Mouse (Mus musculus) liver, postnatal 0 days (tissue): ENCODE measurements around the gene Col6a6. TPM values are rescaled to one million over a fixed set of nuclear protein-coding genes. Genes with fewer than 3 reads are reported as not detected.

ENCODE experiments used
- ATAC-seq: fragments of 200-750 bp; cut with Nextera tagmentation; 2 replicates; pipeline ENCODE4 v1.8.0; 2017; ENCODE audit warnings: mild to moderate bottlenecking, moderate library complexity
- DNase-seq: peaks from one replicate; pipeline ENCODE4 v3.0.0-alpha.2; 2016
- H3K27ac ChIP-seq: fragments of 300-500 bp; sonication (generic); 2 replicates; pipeline ENCODE4 v1.5.1; 2014; ENCODE audit warnings: antibody characterized with exemption, moderate library complexity, mild to moderate bottlenecking, low read depth
- H3K27me3 ChIP-seq: fragments of 300-500 bp; sonication (generic); 2 replicates; pipeline ENCODE4 v1.6.1; 2014; ENCODE audit warnings: low read length, control low read depth, mixed read lengths; ENCODE audit not compliant: insufficient read depth
- H3K36me3 ChIP-seq: fragments of 300-500 bp; sonication (generic); replicated peaks from 2 replicates; pipeline ENCODE4 v1.6.1; 2014; ENCODE audit warnings: mild to moderate bottlenecking, control low read depth, low read length, moderate library complexity, mixed read lengths; ENCODE audit not compliant: insufficient read depth
- H3K4me1 ChIP-seq: fragments of 300-500 bp; sonication (generic); 2 replicates; pipeline ENCODE4 v1.6.1; 2014; ENCODE audit warnings: antibody characterized with exemption, mild to moderate bottlenecking, control low read depth; ENCODE audit not compliant: insufficient read depth
- H3K4me2 ChIP-seq: fragments of 300-500 bp; sonication (generic); 2 replicates; pipeline ENCODE4 v1.6.1; 2014; ENCODE audit warnings: low read depth, mild to moderate bottlenecking, low read length, moderate library complexity, mixed read lengths
- H3K4me3 ChIP-seq: fragments of 300-500 bp; sonication (generic); 2 replicates; pipeline ENCODE4 v1.5.1; 2014; ENCODE audit warnings: low read depth, low read length
- H3K9ac ChIP-seq: fragments of 300-500 bp; sonication (generic); replicated peaks from 2 replicates; pipeline ENCODE4 v1.6.1; 2014; ENCODE audit warnings: mild to moderate bottlenecking, moderate library complexity
- H3K9me3 ChIP-seq: fragments of 300-500 bp; sonication (generic); 2 replicates; pipeline ENCODE4 v1.6.1; 2016; ENCODE audit warnings: mild to moderate bottlenecking, control low read depth, low read length, mixed read lengths
- CTCF ChIP-seq: sonication (generic); IDR thresholded peaks from 2 replicates; pipeline ENCODE4 v1.5.1; 2016; ENCODE audit warnings: antibody characterized with exemption, low read depth
- EP300 ChIP-seq: IDR thresholded peaks from 2 replicates; pipeline ENCODE4 v1.6.1; 2016; ENCODE audit warnings: antibody characterized with exemption, low read depth, mild to moderate bottlenecking
- WGBS: fragments of 180-500 bp; shearing (Covaris S2); extraction: QIAGEN DNeasy Blood & Tissue Kit; methylation state at CpG from one replicate; pipeline ENCODE4 v1.1.7; 2014; ENCODE audit not compliant: insufficient replicate concordance; 5-methylcytosine and 5-hydroxymethylcytosine counted together
- polyA plus RNA-seq: library from polyadenylated mRNA; unstranded; fragments of >200 nt; fragmentation: Nextera tagmentation; extraction: Ambion mirVana; gene quantifications from 2 replicates; pipeline ENCODE4 v1.2.1, GENCODE M21; 2015

The Col6a6 gene
- polyA plus RNA-seq, 1 experiment from 2014 or later = 0.14 TPM

- H3K27me3 ChIP-seq = no peaks in the 10 kb centered on the region
- H3K9ac ChIP-seq = no peak overlapping the region
- no peak for ATAC-seq
- H3K36me3 ChIP-seq = no peaks in the 10 kb centered on the region
- H3K4me1 ChIP-seq = no peaks in the 10 kb centered on the region
- H3K4me3 ChIP-seq = no peak overlapping the region
- no peaks in the 10 kb centered on the region for H3K9me3 ChIP-seq
- no peak overlapping the region for H3K4me2 ChIP-seq
- DNase-seq = no peak
- no peak overlapping the region for H3K27ac ChIP-seq
- peak; percentile 32 for TF ChIP-seq CTCF
- no peak for TF ChIP-seq EP300
- 63% methylated on average over 4 of the region's 4 CpGs for WGBS
Observed at GRCm38 (mm10) chr9:105834799-105835198, 6.8 kb upstream of the Col6a6 start.

DNA sequence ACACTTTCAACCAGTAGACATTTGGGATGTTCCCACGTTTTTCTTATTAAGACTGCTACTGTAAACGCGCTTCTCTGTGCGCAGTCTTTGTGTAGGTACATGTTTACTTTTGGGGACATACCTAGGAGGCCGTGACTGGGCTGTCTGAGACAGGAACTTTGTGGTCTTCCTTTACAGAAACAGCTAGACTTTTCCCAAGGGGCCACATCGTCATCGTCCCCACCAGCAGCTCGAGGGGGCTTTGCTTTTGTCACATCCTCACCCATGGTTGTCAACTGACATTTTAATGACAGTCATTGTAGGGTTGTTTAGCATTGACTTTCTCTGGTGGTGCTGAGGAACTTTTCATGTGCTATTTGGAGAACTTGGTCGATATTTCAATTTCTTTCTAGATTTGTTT is 3.3 kb upstream of the Col6a6 start:
- DNase-seq = no peak
- no peak for ATAC-seq
- H3K4me3 ChIP-seq = no peak overlapping the region
- no peaks in the 10 kb centered on the region for H3K36me3 ChIP-seq
- 65% methylated on average over 9 of the region's 9 CpGs for WGBS
- H3K4me2 ChIP-seq = no peak overlapping the region
- no peak for TF ChIP-seq CTCF
- no peak for TF ChIP-seq EP300
- H3K27me3 ChIP-seq = no peaks in the 10 kb centered on the region
- no peak overlapping the region for H3K9ac ChIP-seq
- H3K9me3 ChIP-seq = no peaks in the 10 kb centered on the region
- H3K4me1 ChIP-seq = no peaks in the 10 kb centered on the region
- no peak overlapping the region for H3K27ac ChIP-seq

- H3K27me3 ChIP-seq = no peaks in the 10 kb centered on the region
- no peak for TF ChIP-seq CTCF
- no peak for TF ChIP-seq EP300
- no peaks in the 10 kb centered on the region for H3K36me3 ChIP-seq
- H3K9me3 ChIP-seq = no peaks in the 10 kb centered on the region
- WGBS = 49% methylated on average over 8 of the region's 8 CpGs
- no peak overlapping the region for H3K27ac ChIP-seq
- H3K4me1 ChIP-seq = no peaks in the 10 kb centered on the region
- ATAC-seq = no peak
- H3K4me3 ChIP-seq = no peak overlapping the region
- no peak overlapping the region for H3K9ac ChIP-seq
- DNase-seq = no peak
- H3K4me2 ChIP-seq = no peak overlapping the region
Observed at GRCm38 (mm10) chr9:105827076-105827647, 798 bp downstream of the Col6a6 start.

- no peak overlapping the region for H3K27ac ChIP-seq
- WGBS = 80% methylated on average over 6 of the region's 6 CpGs
- no peak overlapping the region for H3K4me3 ChIP-seq
- no peak for TF ChIP-seq CTCF
- no peak for TF ChIP-seq EP300
- no peaks in the 10 kb centered on the region for H3K27me3 ChIP-seq
- no peaks in the 10 kb centered on the region for H3K4me1 ChIP-seq
- no peaks in the 10 kb centered on the region for H3K9me3 ChIP-seq
- ATAC-seq (no peak), DNase-seq (no peak)
- no peak overlapping the region for H3K4me2 ChIP-seq
- no peaks in the 10 kb centered on the region for H3K36me3 ChIP-seq
- no peak overlapping the region for H3K9ac ChIP-seq
Observed at GRCm38 (mm10) chr9:105820711-105821110, 7.2 kb downstream of the Col6a6 start.

DNA sequence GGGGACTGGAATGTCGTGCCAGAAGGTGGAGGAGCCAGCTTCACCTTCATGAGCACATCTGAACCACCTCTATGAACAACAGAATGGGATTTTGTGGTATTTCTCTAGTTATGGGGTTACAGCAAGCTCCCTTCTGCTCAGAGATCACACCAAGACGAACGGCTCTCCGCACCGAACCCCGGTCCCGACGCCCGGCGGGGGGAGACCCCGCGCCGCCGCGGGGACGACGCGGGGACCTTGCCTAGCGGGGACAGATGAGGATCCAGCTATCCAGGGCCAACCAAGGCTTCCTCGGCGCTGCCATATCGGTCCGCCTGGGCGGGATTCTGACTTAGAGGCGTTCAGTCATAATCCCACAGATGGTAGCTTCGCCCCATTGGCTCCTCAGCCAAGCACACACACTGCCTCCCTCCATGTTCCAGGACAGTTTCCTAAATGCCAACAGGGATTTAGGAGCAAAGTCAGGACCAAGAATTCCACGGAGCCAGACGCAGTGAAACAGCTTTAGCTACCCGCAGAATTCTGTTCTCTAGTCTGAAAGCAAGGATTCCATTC is 8.7 kb downstream of the Col6a6 start:
- peak; percentile 85 for ATAC-seq

GRCm38 (mm10) chr9:105814436-105814835 is 13.5 kb downstream of the Col6a6 start:
- Histone ChIP-seq H3K9ac (no peak overlapping the region), H3K27ac (no peak overlapping the region), H3K9me3 (no peaks in the 10 kb centered on the region), H3K4me3 (no peak overlapping the region), H3K36me3 (no peaks in the 10 kb centered on the region), H3K4me1 (no peaks in the 10 kb centered on the region), H3K4me2 (no peak overlapping the region), H3K27me3 (no peaks in the 10 kb centered on the region)
- ATAC-seq = no peak
- 74% methylated on average over 5 of the region's 5 CpGs for whole genome bisulfite sequencing
- TF ChIP-seq EP300 = no peak
- no peak for TF ChIP-seq CTCF
- DNase-seq = no peak

More for the DNA sequence above, 8.7 kb downstream of the Col6a6 start:
- 67% methylated on average over 29 of the region's 29 CpGs for WGBS
- Histone ChIP-seq H3K9ac (no peak overlapping the region), H3K4me2 (no peak overlapping the region), H3K4me1 (no peaks in the 10 kb centered on the region), H3K36me3 (no peaks in the 10 kb centered on the region), H3K27ac (no peak overlapping the region), H3K4me3 (no peak overlapping the region), H3K9me3 (no peaks in the 10 kb centered on the region), H3K27me3 (no peaks in the 10 kb centered on the region)
- no peak for DNase-seq
- no peak for TF ChIP-seq EP300
- TF ChIP-seq CTCF = no peak
